Mouse (Mus musculus): ENCODE measurements around the gene Gm49027. TPM values are rescaled to one million over a fixed set of nuclear protein-coding genes. Genes with fewer than 3 reads are reported as not detected.

The Gm49027 gene
- 0.37 TPM for polyA plus RNA-seq (2021)

DNA sequence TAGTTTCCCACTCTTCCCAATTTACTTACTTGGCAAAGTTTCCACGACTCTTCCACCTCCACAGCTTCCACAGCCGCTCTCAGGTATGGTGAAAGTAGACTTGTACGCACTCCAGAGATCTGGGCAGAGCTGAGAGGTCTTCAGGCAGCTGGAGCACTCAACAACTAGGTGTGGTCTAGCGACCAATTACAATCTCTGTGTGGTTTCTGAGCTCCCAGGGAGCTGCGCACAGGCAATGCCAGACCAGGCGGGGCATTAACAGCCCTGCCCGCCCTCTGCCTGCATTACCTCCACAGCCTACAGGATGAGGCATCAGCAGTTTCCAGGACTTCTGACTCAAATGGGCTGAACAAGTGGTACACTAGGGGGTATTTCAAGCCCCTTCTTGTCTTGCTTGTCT, at the start of gene Gm49027:
Gene Gm49027, minus strand, starts transcription at position 208 of the 400 bp plus-strand sequence.
- ATAC-seq (no peak), DNase-seq (ENCODE audit: low read depth, low spot score) (no peak)
- no peak for TF ChIP-seq CTCF (IDR thresholded peaks at IDR 0.05)
- no peaks in the 10 kb centered on the region for H3K27me3 ChIP-seq
- in situ Hi-C loops (cut with MboI; ENCODE audit: low pct_unique_long_range_greater_than_20kb) = no loop called here
- ChIA-PET CTCF (interaction anchor here (1.0 kb wide), 1 partner anchor 8 kb away, joined by 3 read pairs; no protein-coding TSS in a partner anchor), POLR2A (no interaction called here)

DNA sequence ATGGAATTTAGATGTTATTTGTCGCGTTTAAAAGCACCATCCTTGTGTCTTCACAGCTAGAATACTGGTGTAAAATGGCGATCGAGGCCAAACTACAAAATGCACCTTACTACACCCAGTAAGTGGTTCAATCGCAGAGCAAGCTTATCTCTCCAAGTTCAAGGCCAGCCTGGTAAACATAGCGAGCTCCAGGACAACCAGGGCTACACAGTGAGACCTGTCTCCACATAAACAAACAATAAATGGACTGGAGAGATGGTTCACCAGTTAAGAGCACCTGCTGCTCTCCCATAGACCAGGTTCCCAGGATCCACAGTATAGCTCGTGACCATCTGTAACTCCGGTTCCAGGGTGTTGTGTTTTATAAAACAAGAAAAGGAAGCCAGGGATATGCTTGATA, 48.1 kb upstream of the Gm49027 start:
- in situ Hi-C loops (cut with MboI; ENCODE audit: low pct_unique_long_range_greater_than_20kb) = no loop called here
- CTCF ChIA-PET = no interaction called here
- DNase-seq (ENCODE audit: low read depth, low spot score) = no peak
- no peak for TF ChIP-seq CTCF (IDR thresholded peaks at IDR 0.05)
- ATAC-seq = no peak
- POLR2A ChIA-PET = no interaction called here
- no peaks in the 10 kb centered on the region for H3K27me3 ChIP-seq

DNA sequence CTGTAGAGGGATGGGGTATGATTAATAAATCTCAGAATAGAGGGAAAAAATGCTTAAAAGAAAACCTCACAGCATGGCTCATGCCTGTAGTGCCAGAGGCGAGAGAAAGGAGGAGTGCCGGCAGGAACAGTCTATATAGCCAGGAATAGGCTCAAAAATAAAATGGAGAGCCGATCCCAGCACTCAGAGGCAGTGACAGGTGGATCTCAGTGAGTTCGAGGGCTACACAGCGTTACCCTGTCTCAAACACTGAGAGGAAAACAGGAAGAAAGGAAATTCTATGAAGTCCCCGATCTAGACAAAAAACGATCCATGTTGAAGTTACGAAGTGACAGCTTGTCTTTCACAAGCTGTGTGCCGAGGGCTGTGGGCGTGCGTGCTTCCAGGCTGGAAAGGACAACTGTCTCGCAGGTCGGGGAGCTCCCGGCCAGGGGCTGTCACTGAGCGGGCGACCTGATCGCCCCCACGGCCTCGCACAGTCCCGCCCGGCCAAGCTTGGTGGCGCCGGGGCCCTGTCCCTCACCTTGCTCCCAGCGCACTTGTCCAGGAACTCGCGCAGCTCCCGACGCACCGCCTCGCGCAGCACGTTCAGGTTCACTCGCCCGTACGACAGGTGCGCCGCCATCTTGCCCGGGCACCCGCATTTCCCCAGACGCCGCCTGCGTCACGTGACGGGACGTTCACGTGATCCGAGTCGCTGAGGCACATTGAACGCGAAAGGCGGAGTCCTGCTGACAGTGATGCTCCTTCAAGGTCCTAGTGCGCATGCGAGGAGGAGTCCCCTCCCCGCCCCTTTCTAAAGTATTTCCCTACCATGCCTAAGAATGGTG, 47.3 kb upstream of the Gm49027 start, which contains the start of gene Vps33a:
Gene Vps33a, minus strand, starts transcription at position 682 of the 830 bp plus-strand sequence.
- ATAC-seq (peak; percentile 69), DNase-seq (ENCODE audit: low read depth, low spot score) (peak; percentile 92)
- in situ Hi-C loops (cut with MboI; ENCODE audit: low pct_unique_long_range_greater_than_20kb) = no loop called here
- TF ChIP-seq CTCF (IDR thresholded peaks at IDR 0.05) = no peak
- CTCF ChIA-PET = no interaction called here
- POLR2A ChIA-PET = interaction anchor here (1.0 kb wide), 1 partner anchor 8 kb away, joined by 4 read pairs; no protein-coding TSS in a partner anchor
- no peaks in the 10 kb centered on the region for H3K27me3 ChIP-seq

DNA sequence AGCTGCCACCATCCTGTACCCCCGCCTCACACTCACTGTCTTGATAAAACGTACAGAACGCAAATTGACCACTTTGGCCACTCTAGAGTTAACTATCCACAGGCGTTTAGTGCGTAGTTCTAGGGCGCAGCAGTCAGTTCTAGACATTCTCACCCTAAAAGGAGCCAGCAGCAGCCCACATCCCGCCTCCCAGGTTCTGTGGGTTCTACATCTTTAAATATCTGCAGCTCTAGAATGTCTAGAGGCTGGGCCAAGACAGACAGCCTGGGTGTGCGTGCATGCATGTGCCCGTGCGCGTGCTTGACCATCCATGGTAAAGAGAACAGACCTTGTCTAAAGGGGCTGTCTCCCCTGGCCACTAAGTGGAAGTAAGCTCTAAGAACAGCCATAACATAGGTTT, 35.8 kb upstream of the Gm49027 start:
- TF ChIP-seq CTCF (IDR thresholded peaks at IDR 0.05) = no peak
- H3K27me3 ChIP-seq = no peaks in the 10 kb centered on the region
- in situ Hi-C loops (cut with MboI; ENCODE audit: low pct_unique_long_range_greater_than_20kb) = no loop called here
- CTCF ChIA-PET = no interaction called here
- ATAC-seq (no peak), DNase-seq (ENCODE audit: low read depth, low spot score) (no peak)
- POLR2A ChIA-PET = interaction anchor here (0.8 kb wide), 1 partner anchor 50 kb away, joined by 5 read pairs; no protein-coding TSS in a partner anchor

DNA sequence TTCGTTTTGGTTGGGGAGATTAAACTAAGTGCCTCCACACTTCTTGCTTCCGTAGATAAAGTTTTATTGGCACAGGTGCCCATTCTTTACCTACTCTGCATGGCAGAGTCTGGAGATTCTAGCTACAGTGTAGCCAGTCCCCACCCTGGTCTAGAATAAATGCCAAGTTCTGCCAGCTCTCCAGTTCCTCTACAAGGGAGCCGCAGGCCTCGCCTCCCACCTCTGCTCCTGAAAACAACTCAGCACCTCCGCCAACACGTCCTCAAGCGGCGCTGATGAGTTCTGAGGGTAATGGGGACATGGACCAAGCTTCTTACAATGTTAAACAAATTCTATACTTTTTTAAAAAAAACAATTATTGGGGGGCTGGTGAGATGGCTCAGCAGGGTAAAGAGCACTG, 34.3 kb upstream of the Gm49027 start:
- CTCF ChIA-PET = no interaction called here
- DNase-seq (ENCODE audit: low read depth, low spot score) (no peak), ATAC-seq (no peak)
- H3K27me3 ChIP-seq = no peaks in the 10 kb centered on the region
- no peak for TF ChIP-seq CTCF (IDR thresholded peaks at IDR 0.05)
- POLR2A ChIA-PET = interaction anchor here (0.5 kb wide), 1 partner anchor 938 kb away, joined by 5 read pairs; no protein-coding TSS in a partner anchor
- in situ Hi-C loops (cut with MboI; ENCODE audit: low pct_unique_long_range_greater_than_20kb) = no loop called here

DNA sequence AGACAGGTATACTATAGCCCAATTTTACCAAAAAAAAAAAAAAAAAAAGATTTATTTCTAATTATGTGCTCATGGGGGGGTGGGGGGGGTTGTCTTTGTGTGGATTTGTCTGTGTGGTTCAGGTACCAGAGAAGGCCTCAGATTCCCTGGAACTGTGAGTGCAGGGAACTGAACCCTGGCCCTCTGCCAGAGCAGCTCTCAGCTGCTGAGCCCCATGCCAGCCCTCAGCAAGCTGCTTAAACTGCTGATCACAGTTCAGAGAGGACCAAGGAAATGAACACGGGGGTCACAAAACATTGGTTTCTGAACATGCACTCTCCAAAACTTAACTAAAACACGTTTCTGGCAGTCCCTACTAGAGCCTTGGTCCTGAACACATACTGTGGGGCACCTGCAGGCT, 31.2 kb upstream of the Gm49027 start:
- DNase-seq (ENCODE audit: low read depth, low spot score) (no peak), ATAC-seq (no peak)
- ChIA-PET CTCF (interaction anchor here (0.9 kb wide), 1 partner anchor 26 kb away, joined by 4 read pairs; no protein-coding TSS in a partner anchor), POLR2A (no interaction called here)
- in situ Hi-C loops (cut with MboI; ENCODE audit: low pct_unique_long_range_greater_than_20kb) = no loop called here
- no peaks in the 10 kb centered on the region for H3K27me3 ChIP-seq
- TF ChIP-seq CTCF (IDR thresholded peaks at IDR 0.05) = no peak

DNA sequence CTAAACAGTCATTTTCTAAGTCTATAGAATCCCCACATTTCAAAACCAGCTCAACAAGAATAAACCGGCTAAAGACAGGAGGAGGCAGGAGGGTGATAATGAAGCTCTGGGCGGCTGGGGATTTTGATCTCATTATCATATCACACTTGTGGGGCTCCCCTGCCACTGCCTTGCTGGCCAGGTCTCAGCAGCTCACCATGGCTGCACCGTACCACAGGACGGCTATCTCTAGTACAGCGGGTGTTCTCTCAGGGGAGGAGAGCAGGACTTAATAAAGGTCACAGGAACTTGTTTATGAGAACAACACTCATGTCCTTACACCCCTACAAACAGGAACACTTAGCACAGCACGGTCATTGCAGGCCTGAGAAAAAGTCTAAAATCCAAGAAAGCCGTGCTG, 30.4 kb upstream of the Gm49027 start:
- TF ChIP-seq CTCF (IDR thresholded peaks at IDR 0.05) = no peak
- DNase-seq (ENCODE audit: low read depth, low spot score) = no peak
- ChIA-PET CTCF (interaction anchor here (0.9 kb wide), 1 partner anchor 25 kb away, joined by 4 read pairs; no protein-coding TSS in a partner anchor), POLR2A (no interaction called here)
- no peak for ATAC-seq
- in situ Hi-C loops (cut with MboI; ENCODE audit: low pct_unique_long_range_greater_than_20kb) = no loop called here
- H3K27me3 ChIP-seq = no peaks in the 10 kb centered on the region

DNA sequence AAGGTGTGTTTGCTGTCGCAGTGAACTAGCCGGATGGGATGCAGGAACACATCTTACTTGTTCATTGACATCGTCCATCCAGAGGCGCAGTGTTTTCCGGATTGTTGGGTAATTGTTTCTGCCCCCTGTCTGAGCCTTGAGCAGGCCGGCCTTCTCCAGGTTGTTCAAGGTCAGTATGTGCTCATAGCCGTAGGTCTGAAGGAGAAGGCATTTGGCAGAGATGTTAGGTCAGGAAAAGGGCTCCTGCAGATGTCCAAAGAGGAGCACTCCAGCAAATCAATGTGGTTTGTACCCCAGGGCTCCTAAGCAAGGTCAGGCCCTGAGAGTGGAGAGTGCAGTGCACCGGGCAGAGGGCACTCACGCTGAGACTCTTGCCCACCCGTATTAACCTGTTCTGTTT, 8.5 kb upstream of the Gm49027 start:
- in situ Hi-C loops (cut with MboI; ENCODE audit: low pct_unique_long_range_greater_than_20kb) = no loop called here
- DNase-seq (ENCODE audit: low read depth, low spot score) (no peak), ATAC-seq (no peak)
- no peak for TF ChIP-seq CTCF (IDR thresholded peaks at IDR 0.05)
- ChIA-PET CTCF (no interaction called here), POLR2A (no interaction called here)
- no peaks in the 10 kb centered on the region for H3K27me3 ChIP-seq

DNA sequence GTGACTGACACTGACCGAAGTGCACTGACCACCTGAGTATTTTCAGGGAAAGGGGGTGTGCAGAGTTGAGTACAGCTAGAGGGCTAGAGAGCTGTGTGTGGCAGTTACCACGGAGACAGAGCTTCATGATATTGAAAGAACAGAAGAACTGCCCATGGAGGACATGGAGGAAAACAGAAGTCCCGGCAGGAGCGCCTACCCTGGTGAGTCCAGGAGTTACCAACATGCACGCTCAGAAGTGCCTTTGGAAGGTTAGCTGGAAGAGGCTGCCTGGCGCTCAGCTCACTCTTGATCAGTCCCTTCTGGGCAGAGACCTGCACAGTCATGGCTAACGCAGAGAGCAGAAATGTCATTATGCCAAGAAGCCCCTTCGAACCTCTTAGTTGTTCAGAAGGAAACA, 4.8 kb upstream of the Gm49027 start:
- H3K27me3 ChIP-seq = no peaks in the 10 kb centered on the region
- no peak for DNase-seq (ENCODE audit: low read depth, low spot score)
- ChIA-PET POLR2A (interaction anchor here (0.5 kb wide), 2 partner anchors 11 to 507 kb away, joined by 3 to 5 read pairs; no protein-coding TSS in a partner anchor), CTCF (interaction anchor here (0.8 to 1.7 kb wide), 3 partner anchors 13 to 85 kb away, joined by 3 to 5 read pairs (median 4); no protein-coding TSS in a partner anchor)
- no peak for TF ChIP-seq CTCF (IDR thresholded peaks at IDR 0.05)
- no peak for ATAC-seq
- in situ Hi-C loops (cut with MboI; ENCODE audit: low pct_unique_long_range_greater_than_20kb) = no loop called here

DNA sequence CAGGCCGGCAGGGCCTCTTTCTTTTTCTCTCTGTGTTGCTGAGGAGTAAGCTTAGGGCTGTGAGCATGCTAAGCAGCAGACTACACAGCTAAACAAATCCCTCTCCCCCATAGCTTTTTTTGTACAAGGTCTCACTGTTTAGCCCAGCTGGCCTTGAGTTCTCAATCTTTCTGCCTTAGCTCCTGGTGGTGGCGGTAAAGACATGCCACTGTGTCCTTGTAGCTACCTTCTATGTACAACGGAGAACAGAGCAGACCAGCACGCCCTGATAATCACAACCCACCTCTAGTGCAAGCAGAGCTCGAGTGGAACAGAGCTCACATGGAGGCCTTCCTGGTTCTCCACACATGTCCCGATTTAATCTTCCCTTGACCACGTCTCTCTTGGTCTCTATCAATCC, 3.4 kb upstream of the Gm49027 start:
- no peaks in the 10 kb centered on the region for H3K27me3 ChIP-seq
- TF ChIP-seq CTCF (IDR thresholded peaks at IDR 0.05) = no peak
- no peak for ATAC-seq
- no peak for DNase-seq (ENCODE audit: low read depth, low spot score)
- CTCF ChIA-PET = no interaction called here
- POLR2A ChIA-PET = no interaction called here
- in situ Hi-C loops (cut with MboI; ENCODE audit: low pct_unique_long_range_greater_than_20kb) = no loop called here

DNA sequence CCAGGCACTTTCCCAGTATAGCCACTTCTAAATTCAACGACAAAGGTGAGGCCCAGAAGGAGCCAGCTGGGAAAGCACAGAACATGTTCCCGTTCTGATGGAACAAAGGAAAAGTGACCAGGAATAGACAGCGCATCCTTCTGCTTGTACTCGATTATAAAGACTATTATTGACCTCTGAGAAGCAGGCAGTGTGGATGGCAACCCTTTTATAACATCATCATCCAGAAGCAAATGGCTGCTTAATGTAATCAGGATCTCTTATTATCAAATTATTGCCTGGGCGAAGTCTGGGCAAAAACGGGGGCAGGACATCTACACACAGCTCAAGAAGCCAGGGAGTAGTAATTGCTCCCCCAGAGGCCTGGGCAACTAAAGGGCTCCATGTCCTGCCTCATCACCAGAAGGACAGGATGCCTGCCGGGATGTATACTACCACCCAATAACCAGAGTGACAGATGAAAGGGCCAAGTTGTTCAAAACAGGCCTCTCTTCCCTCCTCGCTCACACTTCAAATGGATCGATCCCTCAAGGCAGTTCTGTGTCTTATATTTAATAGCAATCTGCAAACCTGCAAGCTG, 718 bp upstream of the Gm49027 start:
- ChIA-PET CTCF (interaction anchor here (1.0 kb wide), 1 partner anchor 9 kb away, joined by 3 read pairs; no protein-coding TSS in a partner anchor), POLR2A (no interaction called here)
- no peak for DNase-seq (ENCODE audit: low read depth, low spot score)
- no peak for ATAC-seq
- no peaks in the 10 kb centered on the region for H3K27me3 ChIP-seq
- in situ Hi-C loops (cut with MboI; ENCODE audit: low pct_unique_long_range_greater_than_20kb) = no loop called here
- no peak for TF ChIP-seq CTCF (IDR thresholded peaks at IDR 0.05)
